Mouse (Mus musculus): ENCODE data around the gene Slc32a1. TPM values are rescaled to one million over a fixed set of nuclear protein-coding genes. Genes with fewer than 3 reads are reported as not detected.

The Slc32a1 gene
- 0.02 TPM in 1 of 2 replicates, not detected in the other for polyA plus RNA-seq (2012; rRNA removed)

DNA sequence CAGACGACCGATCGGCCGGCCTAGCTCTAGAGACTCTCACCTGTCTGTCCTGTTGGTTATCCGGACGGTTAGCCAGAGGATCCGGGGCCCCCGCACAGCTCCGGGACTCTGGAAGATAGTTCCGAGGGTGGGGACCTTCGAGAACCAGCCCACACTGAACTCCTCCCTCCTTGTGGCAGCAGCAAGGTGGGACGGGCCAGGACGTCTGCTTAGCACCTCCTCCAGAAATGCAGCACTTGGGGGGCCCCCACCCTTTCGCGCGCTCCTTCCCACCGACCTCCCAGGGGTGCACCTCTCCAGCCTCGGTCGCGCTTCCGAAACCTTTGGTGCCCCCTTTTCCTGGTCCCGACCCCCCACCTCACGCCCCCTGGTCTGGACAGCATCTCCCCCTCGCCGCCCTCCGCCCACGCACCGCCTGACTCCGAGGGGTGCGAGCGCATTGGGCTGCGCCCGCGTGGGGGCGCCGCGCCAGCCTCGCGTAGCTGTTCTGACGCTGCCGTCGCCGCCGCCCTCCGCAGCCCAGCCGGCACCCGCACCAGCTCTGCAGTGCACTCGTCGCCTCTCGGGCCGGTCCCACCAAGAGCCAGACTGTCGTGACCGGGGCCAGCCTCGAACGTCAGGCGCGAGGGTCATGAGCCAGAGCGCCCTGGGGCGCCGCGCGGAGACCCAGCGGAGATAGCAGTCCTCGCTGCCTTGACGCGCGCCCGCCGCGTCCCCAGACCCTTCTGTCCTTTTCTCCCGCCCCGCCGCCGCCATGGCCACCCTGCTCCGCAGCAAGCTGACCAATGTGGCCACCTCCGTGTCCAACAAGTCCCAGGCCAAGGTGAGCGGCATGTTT lies at the start of gene Slc32a1:
Gene Slc32a1, plus strand, starts transcription at position 280 of the 838 bp plus-strand sequence.
- 4% methylated on average over 75 of the region's 77 CpGs for WGBS
- no peak for TF ChIP-seq POLR2A (IDR thresholded peaks at IDR 0.05; ENCODE audit: low read depth, low read length)
- no peak for TF ChIP-seq CTCF (IDR thresholded peaks at IDR 0.05; ENCODE audit: extremely low read depth, insufficient read depth, insufficient read length, insufficient replicate concordance)
- no peak within 1 kb of the TSS for H3K4me3 ChIP-seq (ENCODE audit: extremely low read depth, insufficient read depth, insufficient read length)
- no peaks in the 10 kb centered on the region for H3K36me3 ChIP-seq (ENCODE audit: control insufficient read depth, insufficient read depth, low read length)
- no peak within 1 kb of the TSS for H3K27ac ChIP-seq (ENCODE audit: insufficient read depth, low read length)
- peaks cover 6% of the 10 kb centered on the region for H3K4me1 ChIP-seq (ENCODE audit: control insufficient read depth, insufficient read depth, insufficient read length)
- DNase-seq (ENCODE audit: low read depth in 1 of 2, low spot score in 2 of 2) = no peak
- peaks cover 40% of the 10 kb centered on the region for H3K27me3 ChIP-seq (ENCODE audit: control insufficient read depth, insufficient read depth, low read length)

DNA sequence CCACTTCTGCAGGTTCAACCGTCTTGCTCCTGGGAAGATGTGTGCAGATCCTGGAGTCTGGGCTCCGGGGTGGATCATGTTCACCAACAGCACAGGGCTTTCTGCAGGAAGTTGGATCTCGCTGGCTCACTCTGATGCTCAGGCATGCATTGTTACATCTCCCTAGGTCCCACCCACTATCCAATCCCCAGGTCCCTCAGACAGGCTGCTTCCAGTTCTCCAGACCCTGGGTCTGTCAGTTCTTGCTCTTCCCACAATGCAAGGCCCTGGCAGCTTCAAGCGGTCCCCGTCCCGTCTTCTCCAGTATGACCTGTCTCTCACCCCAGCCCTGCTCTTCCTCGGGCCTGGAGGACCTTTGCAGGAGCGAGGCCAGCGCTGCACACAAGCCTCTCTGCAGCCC lies 49.8 kb upstream of the Slc32a1 start:
- TF ChIP-seq CTCF (IDR thresholded peaks at IDR 0.05; ENCODE audit: extremely low read depth, insufficient read depth, insufficient read length, insufficient replicate concordance) (no peak), POLR2A (IDR thresholded peaks at IDR 0.05; ENCODE audit: low read depth, low read length) (no peak)
- 34% methylated on average over 9 of the region's 9 CpGs for WGBS
- H3K4me1 ChIP-seq (ENCODE audit: control insufficient read depth, insufficient read depth, insufficient read length) = no peaks in the 10 kb centered on the region
- no peak for DNase-seq (ENCODE audit: low read depth in 1 of 2, low spot score in 2 of 2)
- H3K4me3 ChIP-seq (ENCODE audit: extremely low read depth, insufficient read depth, insufficient read length) = no peak overlapping the region
- H3K36me3 ChIP-seq (ENCODE audit: control insufficient read depth, insufficient read depth, low read length) = no peaks in the 10 kb centered on the region
- no peak overlapping the region for H3K27ac ChIP-seq (ENCODE audit: insufficient read depth, low read length)
- no peaks in the 10 kb centered on the region for H3K27me3 ChIP-seq (ENCODE audit: control insufficient read depth, insufficient read depth, low read length)

DNA sequence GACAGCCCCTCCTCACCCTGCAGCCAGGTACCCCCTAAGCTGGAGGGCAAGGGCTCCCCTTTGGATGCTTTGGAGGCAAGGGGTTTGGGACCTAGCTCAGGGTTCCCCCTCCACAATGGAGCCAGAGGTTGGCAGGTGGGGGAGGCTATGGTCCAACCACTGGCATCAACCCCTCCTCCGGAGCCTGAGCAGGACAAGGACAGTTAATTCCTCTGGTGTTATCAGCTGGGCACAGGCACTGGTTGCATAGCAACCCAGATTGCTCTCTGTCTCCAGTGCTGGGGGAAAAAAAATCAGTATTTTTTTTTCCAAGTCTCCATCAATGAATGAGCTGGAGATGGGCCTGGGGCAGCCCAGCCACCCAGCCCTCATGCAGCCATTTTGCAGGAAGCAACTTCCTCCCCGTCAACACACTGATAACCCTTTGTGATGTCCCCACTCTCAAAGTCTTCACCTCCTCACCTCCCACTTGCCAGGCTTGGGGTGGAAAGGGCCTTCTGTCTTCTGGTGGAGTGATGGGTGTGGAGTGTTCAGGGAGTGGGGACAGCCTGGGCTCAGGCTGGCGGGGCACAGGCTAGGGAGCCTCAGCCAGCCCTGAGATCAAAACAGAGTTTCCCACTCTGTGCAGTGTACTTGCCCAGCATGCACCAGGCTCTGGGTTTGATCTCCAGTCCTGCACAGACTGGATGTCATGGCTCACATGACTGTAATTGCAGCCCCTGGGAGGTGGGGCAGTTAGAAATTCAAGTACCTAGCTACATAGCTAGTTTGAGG lies 49.0 kb upstream of the Slc32a1 start:
- Histone ChIP-seq H3K4me3 (ENCODE audit: extremely low read depth, insufficient read depth, insufficient read length) (no peak overlapping the region), H3K4me1 (ENCODE audit: control insufficient read depth, insufficient read depth, insufficient read length) (no peaks in the 10 kb centered on the region), H3K36me3 (ENCODE audit: control insufficient read depth, insufficient read depth, low read length) (no peaks in the 10 kb centered on the region), H3K27ac (ENCODE audit: insufficient read depth, low read length) (no peak overlapping the region), H3K27me3 (ENCODE audit: control insufficient read depth, insufficient read depth, low read length) (no peaks in the 10 kb centered on the region)
- DNase-seq (ENCODE audit: low read depth in 1 of 2, low spot score in 2 of 2) = no peak
- WGBS = 49% methylated on average over 3 of the region's 3 CpGs
- TF ChIP-seq CTCF (IDR thresholded peaks at IDR 0.05; ENCODE audit: extremely low read depth, insufficient read depth, insufficient read length, insufficient replicate concordance) (no peak), POLR2A (IDR thresholded peaks at IDR 0.05; ENCODE audit: low read depth, low read length) (no peak)

DNA sequence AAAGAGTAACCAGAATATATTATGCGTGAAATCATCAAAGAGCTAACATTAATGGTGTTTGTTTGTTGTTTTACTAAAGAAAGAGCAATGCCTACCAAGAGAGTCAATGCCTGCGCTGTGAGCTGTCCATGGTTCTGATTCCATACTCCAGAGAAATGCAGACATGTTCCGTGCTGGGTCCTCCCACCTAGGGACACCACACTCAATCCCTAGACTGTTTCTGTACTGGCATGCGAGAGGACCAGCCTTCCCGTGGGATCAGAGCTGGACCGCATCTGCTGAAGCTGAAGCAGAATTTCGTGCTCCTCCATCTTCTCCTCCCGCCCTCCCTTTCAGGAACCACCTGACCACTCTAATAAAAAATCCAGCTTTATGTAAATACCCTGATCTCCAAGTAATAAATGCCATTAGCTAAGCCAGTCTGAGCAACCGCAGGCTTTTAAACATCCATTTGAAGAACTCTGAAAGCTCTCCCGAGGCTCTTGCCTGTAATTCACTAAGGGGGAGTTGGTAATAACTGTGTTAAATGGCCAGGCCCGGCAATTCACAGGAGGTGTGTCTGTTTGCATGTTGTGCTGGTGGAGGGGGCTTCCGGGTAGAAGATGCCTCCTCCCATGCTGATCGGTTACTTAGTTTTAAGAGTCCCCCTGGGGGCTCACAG lies 40.0 kb upstream of the Slc32a1 start:
- Histone ChIP-seq H3K4me3 (ENCODE audit: extremely low read depth, insufficient read depth, insufficient read length) (no peak overlapping the region), H3K27ac (ENCODE audit: insufficient read depth, low read length) (no peak overlapping the region), H3K36me3 (ENCODE audit: control insufficient read depth, insufficient read depth, low read length) (no peaks in the 10 kb centered on the region), H3K27me3 (ENCODE audit: control insufficient read depth, insufficient read depth, low read length) (no peaks in the 10 kb centered on the region), H3K4me1 (ENCODE audit: control insufficient read depth, insufficient read depth, insufficient read length) (no peaks in the 10 kb centered on the region)
- TF ChIP-seq CTCF (IDR thresholded peaks at IDR 0.05; ENCODE audit: extremely low read depth, insufficient read depth, insufficient read length, insufficient replicate concordance) = no peak
- TF ChIP-seq POLR2A (IDR thresholded peaks at IDR 0.05; ENCODE audit: low read depth, low read length) = no peak
- DNase-seq (ENCODE audit: low read depth in 1 of 2, low spot score in 2 of 2) = no peak
- WGBS = 33% methylated on average over 13 of the region's 13 CpGs

DNA sequence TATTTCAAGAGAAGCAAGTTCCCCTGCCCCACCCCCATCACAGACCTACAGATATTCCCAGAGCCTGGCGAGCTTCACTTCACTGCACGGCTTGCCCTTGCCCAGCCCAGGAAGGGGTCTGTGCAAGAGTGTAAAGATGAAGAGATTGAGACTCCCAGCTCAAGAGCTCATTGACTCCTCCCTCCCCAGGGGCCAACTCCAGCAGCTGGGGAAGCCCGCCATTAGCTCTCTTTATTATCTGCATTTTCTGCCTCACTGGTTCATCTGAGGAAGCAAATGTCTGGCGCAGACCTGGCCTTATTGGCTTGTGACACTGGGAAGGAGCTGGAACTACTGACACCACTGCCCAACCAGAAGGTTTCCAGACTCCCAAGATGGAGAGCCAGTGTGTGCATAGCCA lies 30.6 kb upstream of the Slc32a1 start:
- Histone ChIP-seq H3K4me1 (ENCODE audit: control insufficient read depth, insufficient read depth, insufficient read length) (no peaks in the 10 kb centered on the region), H3K27me3 (ENCODE audit: control insufficient read depth, insufficient read depth, low read length) (no peaks in the 10 kb centered on the region), H3K4me3 (ENCODE audit: extremely low read depth, insufficient read depth, insufficient read length) (no peak overlapping the region), H3K36me3 (ENCODE audit: control insufficient read depth, insufficient read depth, low read length) (no peaks in the 10 kb centered on the region), H3K27ac (ENCODE audit: insufficient read depth, low read length) (no peak overlapping the region)
- TF ChIP-seq POLR2A (IDR thresholded peaks at IDR 0.05; ENCODE audit: low read depth, low read length) (no peak), CTCF (IDR thresholded peaks at IDR 0.05; ENCODE audit: extremely low read depth, insufficient read depth, insufficient read length, insufficient replicate concordance) (no peak)
- 80% methylated on average over 4 of the region's 4 CpGs for WGBS
- DNase-seq (ENCODE audit: low read depth in 1 of 2, low spot score in 2 of 2) = no peak

DNA sequence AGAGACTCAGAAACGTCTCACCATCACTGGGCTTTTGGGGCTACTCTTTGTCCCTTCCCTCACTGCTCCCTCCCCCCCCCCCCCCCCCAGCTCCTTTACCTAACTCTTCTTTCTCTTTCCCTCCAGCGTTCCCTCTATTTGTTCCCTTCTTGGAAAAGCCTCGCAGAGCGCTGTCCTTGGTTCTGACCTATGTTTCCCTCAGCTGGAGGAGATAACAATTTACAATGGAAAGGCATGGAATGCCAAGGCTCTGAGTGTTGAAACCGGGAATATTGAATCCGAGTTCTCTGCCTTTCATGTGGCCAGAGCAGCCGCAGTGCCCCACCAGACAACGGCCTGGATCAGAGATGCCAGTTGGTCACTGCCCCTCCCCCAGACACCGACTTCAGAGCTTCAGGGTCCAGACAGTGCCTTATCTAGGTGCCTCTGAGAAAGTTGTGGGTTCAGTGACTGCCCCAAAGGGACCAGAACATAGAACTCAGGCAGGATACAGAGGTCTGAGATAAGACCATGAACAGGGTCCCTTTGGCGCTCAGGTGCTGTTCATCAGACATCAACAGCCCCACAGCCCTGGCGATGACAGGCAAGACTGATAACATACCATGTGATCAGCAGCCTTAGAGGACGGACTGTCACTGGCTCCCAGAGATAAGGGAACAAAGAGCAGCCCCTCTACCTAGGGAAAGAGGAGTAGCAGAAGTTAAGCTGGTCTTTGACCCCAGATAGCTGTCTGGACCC lies 25.8 kb upstream of the Slc32a1 start:
- H3K27ac ChIP-seq (ENCODE audit: insufficient read depth, low read length) = no peak overlapping the region
- no peak overlapping the region for H3K4me3 ChIP-seq (ENCODE audit: extremely low read depth, insufficient read depth, insufficient read length)
- no peaks in the 10 kb centered on the region for H3K36me3 ChIP-seq (ENCODE audit: control insufficient read depth, insufficient read depth, low read length)
- no peak for DNase-seq (ENCODE audit: low read depth in 1 of 2, low spot score in 2 of 2)
- TF ChIP-seq CTCF (IDR thresholded peaks at IDR 0.05; ENCODE audit: extremely low read depth, insufficient read depth, insufficient read length, insufficient replicate concordance) (no peak), POLR2A (IDR thresholded peaks at IDR 0.05; ENCODE audit: low read depth, low read length) (no peak)
- no peaks in the 10 kb centered on the region for H3K4me1 ChIP-seq (ENCODE audit: control insufficient read depth, insufficient read depth, insufficient read length)
- H3K27me3 ChIP-seq (ENCODE audit: control insufficient read depth, insufficient read depth, low read length) = no peaks in the 10 kb centered on the region
- WGBS = 16% methylated on average over 12 of the region's 12 CpGs
